Mouse (Mus musculus) heart, adult 18-20 months (tissue): Measurements from ENCODE around the gene Odf3l2. TPM values are rescaled to one million over a fixed set of nuclear protein-coding genes. Genes with fewer than 3 reads are reported as not detected.

Experiments
- total RNA-seq, 2 experiments: library from RNA; stranded (reverse); gene quantifications; 2 replicates each; pipeline ENCODE4 v1.2.3; 2021

Odf3l2 gene
- total RNA-seq, 2 experiments from 2014 or later = not detected

Other genes with a start within 250 kb of the Odf3l2 start
- gene Vmn2r83, start 177.0 kb downstream of the Odf3l2 start, total RNA-seq = not detected
- gene Plpp2, start 111.9 kb downstream of the Odf3l2 start, total RNA-seq = 1 to 10 TPM; 4.1 to 4.8 TPM
- gene Mier2, start 90.5 kb downstream of the Odf3l2 start, total RNA-seq = 10 to 100 TPM; 14.4 to 19.0 TPM
- not detected for gene Theg, start 58.4 kb downstream of the Odf3l2 start, total RNA-seq
- gene C2cd4c, start 31.7 kb downstream of the Odf3l2 start, total RNA-seq = under 1 TPM in 1 of 2 experiments, not detected in 1; 0.10 TPM
- 1 to 10 TPM; 1.3 to 1.5 TPM for gene Shc2, start 7.8 kb downstream of the Odf3l2 start, total RNA-seq
- gene Madcam1, start 18.8 kb upstream of the Odf3l2 start, total RNA-seq = under 1 TPM in 1 of 2 experiments, not detected in 1; 0.21 TPM
- gene Tpgs1, start 23.6 kb upstream of the Odf3l2 start, total RNA-seq = 10 to 100 TPM; 15.5 to 18.0 TPM
- 100 to 1,000 TPM; 213 to 227 TPM for gene Cdc34, start 36.5 kb upstream of the Odf3l2 start, total RNA-seq
- 1 to 10 TPM; 7.2 to 7.9 TPM for gene Gzmm, start 43.3 kb upstream of the Odf3l2 start, total RNA-seq
- 1,000 to 10,000 TPM; 1,459 to 1,479 TPM for gene Bsg, start 58.8 kb upstream of the Odf3l2 start, total RNA-seq
- 10 to 100 TPM; 14.8 to 15.1 TPM for gene Hcn2, start 70.9 kb upstream of the Odf3l2 start, total RNA-seq
- gene Polrmt, start 100.8 kb upstream of the Odf3l2 start, total RNA-seq = 10 to 100 TPM; 46.3 to 49.5 TPM
- not detected for gene Fgf22, start 109.3 kb upstream of the Odf3l2 start, total RNA-seq
- gene Rnf126, start 121.2 kb upstream of the Odf3l2 start, total RNA-seq = 10 to 100 TPM; 22.0 to 23.1 TPM
- 1 to 10 TPM; 3.5 to 4.5 TPM for gene Fstl3, start 131.5 kb upstream of the Odf3l2 start, total RNA-seq
- gene Prss57, start 145.2 kb upstream of the Odf3l2 start, total RNA-seq = not detected
- 10 to 100 TPM; 44.3 to 45.7 TPM for gene Palm, start 147.8 kb upstream of the Odf3l2 start, total RNA-seq
- under 1 TPM; 0.42 to 0.67 TPM for gene Misp, start 175.3 kb upstream of the Odf3l2 start, total RNA-seq
- gene Ptbp1, start 208.7 kb upstream of the Odf3l2 start, total RNA-seq = 10 to 100 TPM; 35.8 to 39.9 TPM
- not detected for gene Prtn3, start 228.7 kb upstream of the Odf3l2 start, total RNA-seq
- under 1 TPM; 0.12 to 0.18 TPM for gene Plppr3, start 228.9 kb upstream of the Odf3l2 start, total RNA-seq
- not detected for gene Elane, start 240.5 kb upstream of the Odf3l2 start, total RNA-seq
- gene Cfd, start 245.1 kb upstream of the Odf3l2 start, total RNA-seq = 100 to 1,000 TPM in 1 of 2 experiments, 10 to 100 TPM in 1; 49.7 to 435 TPM